Mouse (Mus musculus) intestine, embryonic 16.5 days (tissue): ENCODE data around the gene 1110002E22Rik. TPM values are rescaled to one million over a fixed set of nuclear protein-coding genes. Genes with fewer than 3 reads are reported as not detected.

Experiments used
- ATAC-seq: fragments of 200-750 bp; cut with Nextera tagmentation; 2 replicates; pipeline ENCODE4 v1.8.0; 2017; ENCODE audit warnings: moderate TSS enrichment, moderate library complexity
- H3K27ac ChIP-seq: fragments of 300-500 bp; sonication (generic); 2 replicates; pipeline ENCODE4 v1.5.1; 2014; ENCODE audit warnings: mild to moderate bottlenecking, low read length
- H3K27me3 ChIP-seq: fragments of 300-500 bp; sonication (generic); replicated peaks from 2 replicates; pipeline ENCODE4 v1.6.1; 2014; ENCODE audit warnings: low read length, control low read depth, mixed read lengths; ENCODE audit not compliant: control insufficient read depth, insufficient read depth
- H3K36me3 ChIP-seq: fragments of 300-500 bp; sonication (generic); 2 replicates; pipeline ENCODE4 v1.6.1; 2014; ENCODE audit warnings: low read length, control low read depth; ENCODE audit not compliant: control insufficient read depth, insufficient read depth
- H3K4me1 ChIP-seq: fragments of 300-500 bp; sonication (generic); 2 replicates; pipeline ENCODE4 v1.6.1; 2014; ENCODE audit warnings: low read length, control low read depth, mixed read lengths; ENCODE audit not compliant: control insufficient read depth, insufficient read depth
- H3K4me2 ChIP-seq: fragments of 300-500 bp; sonication (generic); 2 replicates; pipeline ENCODE4 v1.6.1; 2014; ENCODE audit warnings: low read depth, low read length, control low read depth
- H3K4me3 ChIP-seq: fragments of 300-500 bp; sonication (generic); 2 replicates; pipeline ENCODE4 v1.5.1; 2014; ENCODE audit warnings: mild to moderate bottlenecking, low read length
- H3K9ac ChIP-seq: fragments of 300-500 bp; sonication (generic); 2 replicates; pipeline ENCODE4 v1.6.1; 2014; ENCODE audit warnings: low read depth, low read length
- H3K9me3 ChIP-seq: fragments of 300-500 bp; sonication (generic); 2 replicates; pipeline ENCODE4 v1.6.1; 2016; ENCODE audit warnings: low read length, control low read depth; ENCODE audit not compliant: control insufficient read depth
- WGBS: fragments of 180-500 bp; shearing (Covaris S2); extraction: QIAGEN DNeasy Blood & Tissue Kit; methylation state at CpG from one replicate; pipeline ENCODE4 v1.1.7; 2014; 5-methylcytosine and 5-hydroxymethylcytosine counted together
- polyA plus RNA-seq: library from polyadenylated mRNA; unstranded; fragments of >200 nt; fragmentation: Nextera tagmentation; extraction: Ambion mirVana; gene quantifications from 2 replicates; pipeline ENCODE4 v1.2.1, GENCODE M21; 2015

1110002E22Rik gene
- polyA plus RNA-seq, 1 experiment from 2014 or later: 0.18 TPM

- Histone ChIP-seq H3K27ac (no peak overlapping the region), H3K4me2 (no peak overlapping the region), H3K36me3 (no peaks in the 10 kb centered on the region), H3K4me1 (no peaks in the 10 kb centered on the region), H3K9ac (no peak overlapping the region), H3K4me3 (no peak overlapping the region), H3K27me3 (no peaks in the 10 kb centered on the region), H3K9me3 (no peaks in the 10 kb centered on the region)
- no peak for ATAC-seq
- 84% methylated on average over 10 of the region's 10 CpGs for WGBS
Observed at GRCm38 (mm10) chr3:138071476-138072073, 6.7 kb downstream of the 1110002E22Rik start.

GRCm38 (mm10) chr3:138074214-138074613 lies 9.4 kb downstream of the 1110002E22Rik start:
- no peak overlapping the region for H3K4me2 ChIP-seq
- H3K27ac ChIP-seq: no peak overlapping the region
- no peak overlapping the region for H3K4me3 ChIP-seq
- WGBS: 100% methylated on average over 1 of the region's 1 CpGs
- no peaks in the 10 kb centered on the region for H3K27me3 ChIP-seq
- no peaks in the 10 kb centered on the region for H3K36me3 ChIP-seq
- ATAC-seq: no peak
- H3K9me3 ChIP-seq: no peaks in the 10 kb centered on the region
- no peaks in the 10 kb centered on the region for H3K4me1 ChIP-seq
- no peak overlapping the region for H3K9ac ChIP-seq

- Histone ChIP-seq H3K4me1 (no peaks in the 10 kb centered on the region), H3K9ac (no peak overlapping the region), H3K4me2 (no peak overlapping the region), H3K4me3 (no peak overlapping the region), H3K27ac (0 out of 2 replicates have a peak overlapping the region, but pooled peaks have one; percentile 6), H3K36me3 (no peaks in the 10 kb centered on the region), H3K9me3 (no peaks in the 10 kb centered on the region), H3K27me3 (no peaks in the 10 kb centered on the region)
- no peak for ATAC-seq
- 65% methylated on average over 8 of the region's 8 CpGs for WGBS
Observed at GRCm38 (mm10) chr3:138075209-138075608, 10.4 kb downstream of the 1110002E22Rik start.

GRCm38 (mm10) chr3:138077476-138078340 lies 12.9 kb downstream of the 1110002E22Rik start:
- Histone ChIP-seq H3K27ac (no peak overlapping the region), H3K36me3 (no peaks in the 10 kb centered on the region), H3K9me3 (no peaks in the 10 kb centered on the region), H3K9ac (no peak overlapping the region), H3K4me3 (no peak overlapping the region), H3K27me3 (no peaks in the 10 kb centered on the region), H3K4me1 (no peaks in the 10 kb centered on the region), H3K4me2 (no peak overlapping the region)
- no peak for ATAC-seq
- 69% methylated on average over 11 of the region's 11 CpGs for WGBS

DNA sequence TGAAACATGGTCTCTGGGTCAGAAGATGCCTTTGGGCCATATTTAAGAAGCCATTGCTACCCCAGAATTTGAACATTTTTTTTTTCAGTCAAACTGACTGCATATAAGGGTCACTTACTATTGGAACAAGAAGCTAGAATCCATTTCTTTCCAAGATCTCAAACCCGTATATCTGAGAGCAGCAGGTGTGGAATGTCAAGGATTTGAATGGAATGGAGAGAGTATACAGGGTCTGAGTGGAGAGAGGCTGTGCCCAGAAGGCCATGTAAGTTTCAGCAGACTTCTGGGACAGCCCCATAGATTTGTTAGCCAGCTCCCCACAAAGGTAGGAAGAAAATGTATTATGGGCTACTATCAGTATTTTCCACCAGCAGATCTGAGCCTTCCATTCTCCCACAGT lies 13.8 kb downstream of the 1110002E22Rik start:
- Histone ChIP-seq H3K27me3 (no peaks in the 10 kb centered on the region), H3K9ac (no peak overlapping the region), H3K27ac (no peak overlapping the region), H3K4me1 (no peaks in the 10 kb centered on the region; the same call in 1 of the 2 replicates), H3K36me3 (no peaks in the 10 kb centered on the region), H3K4me2 (no peak overlapping the region), H3K4me3 (no peak overlapping the region), H3K9me3 (no peaks in the 10 kb centered on the region)
- WGBS: 46% methylated on average over 1 of the region's 1 CpGs
- no peak for ATAC-seq

GRCm38 (mm10) chr3:138083073-138083637 lies 18.3 kb downstream of the 1110002E22Rik start:
- no peak overlapping the region for H3K4me2 ChIP-seq
- no peaks in the 10 kb centered on the region for H3K36me3 ChIP-seq
- H3K9me3 ChIP-seq: no peaks in the 10 kb centered on the region
- ATAC-seq: no peak
- no peak overlapping the region for H3K9ac ChIP-seq
- H3K4me3 ChIP-seq: no peak overlapping the region
- 80% methylated on average over 1 of the region's 1 CpGs for WGBS
- no peak overlapping the region for H3K27ac ChIP-seq
- no peaks in the 10 kb centered on the region for H3K27me3 ChIP-seq
- H3K4me1 ChIP-seq: no peaks in the 10 kb centered on the region; the same call in 1 of the 2 replicates

GRCm38 (mm10) chr3:138083896-138084295 lies 19.0 kb downstream of the 1110002E22Rik start:
- Histone ChIP-seq H3K9ac (no peak overlapping the region), H3K4me1 (no peaks in the 10 kb centered on the region; the same call in 1 of the 2 replicates), H3K36me3 (no peaks in the 10 kb centered on the region), H3K9me3 (no peaks in the 10 kb centered on the region), H3K27ac (no peak overlapping the region), H3K27me3 (no peaks in the 10 kb centered on the region), H3K4me2 (no peak overlapping the region), H3K4me3 (no peak overlapping the region)
- no peak for ATAC-seq
- 77% methylated on average over 4 of the region's 4 CpGs for WGBS

DNA sequence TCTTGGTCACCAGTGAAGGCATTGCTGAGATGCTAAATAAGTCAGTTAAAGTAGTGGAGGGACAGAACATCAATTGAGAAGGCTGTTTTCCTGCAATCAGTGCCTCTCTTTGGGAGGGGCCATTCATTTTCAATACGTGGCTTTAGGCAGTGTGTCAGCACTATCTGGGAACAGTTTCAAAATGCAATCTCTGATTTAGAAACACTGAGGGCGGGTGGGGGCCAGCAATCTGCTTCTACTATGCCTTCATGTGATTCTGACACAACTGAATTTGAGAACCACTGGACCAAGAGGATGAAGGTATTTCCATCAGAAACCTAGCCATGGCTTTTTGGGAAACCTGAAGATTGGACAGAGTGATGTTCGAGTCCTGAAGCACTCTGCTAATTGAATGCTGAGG lies 30.4 kb downstream of the 1110002E22Rik start:
- Histone ChIP-seq H3K27ac (no peak overlapping the region), H3K4me3 (no peak overlapping the region)
- WGBS: 76% methylated on average over 3 of the region's 3 CpGs

DNA sequence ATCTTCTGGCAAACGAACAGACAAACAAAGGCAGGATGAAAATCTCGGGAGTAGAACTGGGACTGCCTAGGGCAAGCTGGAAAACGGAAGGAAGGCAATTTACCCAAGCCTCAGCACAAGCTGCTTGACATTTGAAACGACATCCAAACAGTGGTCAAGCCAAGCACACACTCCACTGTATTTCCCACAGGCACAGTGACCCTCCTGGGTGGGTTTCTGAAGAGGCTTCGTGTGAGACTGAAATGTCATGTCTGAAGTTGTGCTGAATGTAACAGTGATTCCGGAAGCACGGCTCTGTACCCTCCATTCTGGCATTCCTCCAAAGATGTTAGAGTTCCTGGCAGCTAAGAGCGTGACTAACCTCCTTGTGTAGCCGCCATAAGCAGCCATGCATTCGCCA lies 30.9 kb downstream of the 1110002E22Rik start:
- H3K27ac ChIP-seq: no peak overlapping the region
- no peak overlapping the region for H3K4me2 ChIP-seq
- peaks cover 7% of the 10 kb centered on the region; the same call in 1 of the 2 replicates for H3K4me1 ChIP-seq
- H3K9me3 ChIP-seq: no peaks in the 10 kb centered on the region
- 0 out of 2 replicates have a peak, but pooled peaks cover 3% of the 10 kb centered on the region for H3K36me3 ChIP-seq
- ATAC-seq: peak; percentile 27; the same call in 1 of the 2 replicates
- H3K27me3 ChIP-seq: no peaks in the 10 kb centered on the region
- H3K4me3 ChIP-seq: no peak overlapping the region
- no peak overlapping the region for H3K9ac ChIP-seq
- 66% methylated on average over 10 of the region's 10 CpGs for WGBS

More for the DNA sequence above, 30.4 kb downstream of the 1110002E22Rik start:
- Histone ChIP-seq H3K27me3 (no peaks in the 10 kb centered on the region), H3K9me3 (no peaks in the 10 kb centered on the region), H3K9ac (no peak overlapping the region), H3K36me3 (0 out of 2 replicates have a peak, but pooled peaks cover 3% of the 10 kb centered on the region), H3K4me2 (no peak overlapping the region), H3K4me1 (peaks cover 7% of the 10 kb centered on the region; the same call in 1 of the 2 replicates)
- ATAC-seq: no peak
